Mouse (Mus musculus) hindbrain, embryonic 13.5 days (tissue): Measurements from ENCODE around the gene Xrcc4. TPM values are rescaled to one million over a fixed set of nuclear protein-coding genes. Genes with fewer than 3 reads are reported as not detected.
"Not testable (repeated sequence)": the region's sequence is repeated elsewhere in the genome, so short reads cannot be mapped to it uniquely, and the experiment has no call there.

Source experiments
- ATAC-seq: fragments of 200-750 bp; cut with Nextera tagmentation; 2 replicates; pipeline ENCODE4 v1.8.0; 2017; ENCODE audit warnings: moderate TSS enrichment; ENCODE audit not compliant: low FRiP score
- H3K27ac ChIP-seq: fragments of 300-500 bp; sonication (generic); 2 replicates; pipeline ENCODE4 v1.5.1; 2015; ENCODE audit warnings: inconsistent platforms, mild to moderate bottlenecking, moderate library complexity
- H3K27me3 ChIP-seq: fragments of 300-500 bp; sonication (generic); 2 replicates; pipeline ENCODE4 v1.6.1; 2015; ENCODE audit warnings: mild to moderate bottlenecking, inconsistent platforms
- H3K36me3 ChIP-seq: fragments of 300-500 bp; sonication (generic); 2 replicates; pipeline ENCODE4 v1.6.1; 2015; ENCODE audit warnings: mild to moderate bottlenecking, inconsistent platforms
- H3K4me1 ChIP-seq: fragments of 300-500 bp; sonication (generic); replicated peaks from 2 replicates; pipeline ENCODE4 v1.6.1; 2015; ENCODE audit warnings: inconsistent platforms
- H3K4me2 ChIP-seq: fragments of 300-500 bp; sonication (generic); 2 replicates; pipeline ENCODE4 v1.6.1; 2015; ENCODE audit warnings: inconsistent platforms, mild to moderate bottlenecking, moderate library complexity
- H3K4me3 ChIP-seq: fragments of 300-500 bp; sonication (generic); 2 replicates; pipeline ENCODE4 v1.5.1; 2015; ENCODE audit warnings: mild to moderate bottlenecking, inconsistent platforms
- H3K9ac ChIP-seq: fragments of 300-500 bp; sonication (generic); 2 replicates; pipeline ENCODE4 v1.6.1; 2015; ENCODE audit warnings: mild to moderate bottlenecking, inconsistent platforms
- H3K9me3 ChIP-seq: fragments of 300-500 bp; sonication (generic); 2 replicates; pipeline ENCODE4 v1.6.1; 2016; ENCODE audit warnings: inconsistent platforms
- WGBS: fragments of 180-500 bp; shearing (Covaris S2); methylation state at CpG from one replicate; pipeline ENCODE4 v1.1.7; 2015; 5-methylcytosine and 5-hydroxymethylcytosine counted together
- polyA plus RNA-seq: library from polyadenylated mRNA; unstranded; fragments of >200 nt; fragmentation: Nextera tagmentation; extraction: Ambion mirVana; gene quantifications from 2 replicates; pipeline ENCODE4 v1.2.1, GENCODE M21; 2015

Gene Xrcc4
- polyA plus RNA-seq, 1 experiment from 2014 or later, result 17.2 TPM

- H3K27ac ChIP-seq, result no peak overlapping the region
- H3K4me2 ChIP-seq, result no peak overlapping the region
- H3K4me1 ChIP-seq, result 0 out of 2 replicates have a peak, but pooled peaks cover 6% of the 10 kb centered on the region
- no peak overlapping the region for H3K9ac ChIP-seq
- H3K27me3 ChIP-seq, result 0 out of 2 replicates have a peak, but pooled peaks cover 11% of the 10 kb centered on the region
- ATAC-seq, result no peak
- no peak overlapping the region for H3K4me3 ChIP-seq
- no peaks in the 10 kb centered on the region for H3K36me3 ChIP-seq
- no peaks in the 10 kb centered on the region for H3K9me3 ChIP-seq
- WGBS, result 66% methylated on average over 5 of the region's 5 CpGs
These were observed 297.9 kb downstream of the Xrcc4 start for GRCm38 (mm10) chr13:89791475-89791874.

GRCm38 (mm10) chr13:89782886-89783285 lies 306.5 kb downstream of the Xrcc4 start:
- 79% methylated on average over 2 of the region's 2 CpGs for WGBS
- Histone ChIP-seq H3K36me3 (no peaks in the 10 kb centered on the region), H3K4me1 (peaks cover 4% of the 10 kb centered on the region; the same call in 1 of the 2 replicates), H3K9me3 (no peaks in the 10 kb centered on the region), H3K27me3 (no peaks in the 10 kb centered on the region), H3K4me3 (no peak overlapping the region), H3K27ac (no peak overlapping the region), H3K4me2 (no peak overlapping the region), H3K9ac (no peak overlapping the region)
- no peak for ATAC-seq

GRCm38 (mm10) chr13:89780276-89780675 lies 309.1 kb downstream of the Xrcc4 start:
- 45% methylated on average over 3 of the region's 3 CpGs for WGBS
- ATAC-seq, result no peak
- H3K4me2 ChIP-seq, result no peak overlapping the region
- H3K27me3 ChIP-seq, result no peaks in the 10 kb centered on the region
- no peaks in the 10 kb centered on the region for H3K36me3 ChIP-seq
- no peak overlapping the region for H3K27ac ChIP-seq
- H3K9me3 ChIP-seq, result no peaks in the 10 kb centered on the region
- no peak overlapping the region for H3K9ac ChIP-seq
- H3K4me1 ChIP-seq, result peaks cover 4% of the 10 kb centered on the region; the same call in 1 of the 2 replicates
- H3K4me3 ChIP-seq, result no peak overlapping the region

GRCm38 (mm10) chr13:89779208-89779911 lies 310.0 kb downstream of the Xrcc4 start:
- WGBS, result 62% methylated on average over 7 of the region's 7 CpGs
- no peak for ATAC-seq
- peaks cover 4% of the 10 kb centered on the region; the same call in 1 of the 2 replicates for H3K4me1 ChIP-seq

GRCm38 (mm10) chr13:89777764-89778163 lies 311.6 kb downstream of the Xrcc4 start:
- no peak for ATAC-seq

More at GRCm38 (mm10) chr13:89779208-89779911, 310.0 kb downstream of the Xrcc4 start:
- no peaks in the 10 kb centered on the region for H3K36me3 ChIP-seq
- no peaks in the 10 kb centered on the region for H3K9me3 ChIP-seq
- H3K9ac ChIP-seq, result no peak overlapping the region
- no peak overlapping the region for H3K27ac ChIP-seq
- H3K27me3 ChIP-seq, result no peaks in the 10 kb centered on the region
- no peak overlapping the region for H3K4me2 ChIP-seq
- no peak overlapping the region for H3K4me3 ChIP-seq

GRCm38 (mm10) chr13:89777146-89777545 lies 312.3 kb downstream of the Xrcc4 start:
- Histone ChIP-seq H3K9me3 (no peaks in the 10 kb centered on the region), H3K4me3 (no peak overlapping the region), H3K27ac (no peak overlapping the region), H3K27me3 (no peaks in the 10 kb centered on the region), H3K4me1 (peaks cover 4% of the 10 kb centered on the region; the same call in 1 of the 2 replicates), H3K9ac (no peak overlapping the region), H3K4me2 (no peak overlapping the region), H3K36me3 (no peaks in the 10 kb centered on the region)
- no peak for ATAC-seq
- 91% methylated on average over 1 of the region's 1 CpGs for WGBS

More at GRCm38 (mm10) chr13:89777764-89778163, 311.6 kb downstream of the Xrcc4 start:
- Histone ChIP-seq H3K27ac (no peak overlapping the region), H3K4me3 (no peak overlapping the region), H3K9ac (no peak overlapping the region), H3K36me3 (no peaks in the 10 kb centered on the region), H3K4me1 (peaks cover 4% of the 10 kb centered on the region; the same call in 1 of the 2 replicates), H3K4me2 (no peak overlapping the region), H3K9me3 (no peaks in the 10 kb centered on the region), H3K27me3 (no peaks in the 10 kb centered on the region)
- 71% methylated on average over 1 of the region's 1 CpGs for WGBS

- 75% methylated on average over 1 of the region's 1 CpGs for WGBS
- H3K9me3 ChIP-seq, result no peaks in the 10 kb centered on the region
These were observed 322.9 kb downstream of the Xrcc4 start for GRCm38 (mm10) chr13:89766551-89766950.

GRCm38 (mm10) chr13:89765966-89766365 lies 323.4 kb downstream of the Xrcc4 start:
- 94% methylated on average over 3 of the region's 3 CpGs for WGBS
- no peaks in the 10 kb centered on the region for H3K36me3 ChIP-seq
- H3K27me3 ChIP-seq, result no peaks in the 10 kb centered on the region

More at GRCm38 (mm10) chr13:89766551-89766950, 322.9 kb downstream of the Xrcc4 start:
- no peaks in the 10 kb centered on the region for H3K27me3 ChIP-seq
- H3K27ac ChIP-seq, result no peak overlapping the region
- ATAC-seq, result no peak
- no peak overlapping the region for H3K9ac ChIP-seq
- no peaks in the 10 kb centered on the region for H3K4me1 ChIP-seq
- H3K4me2 ChIP-seq, result no peak overlapping the region
- no peaks in the 10 kb centered on the region for H3K36me3 ChIP-seq
- H3K4me3 ChIP-seq, result no peak overlapping the region

GRCm38 (mm10) chr13:89762339-89762738 lies 327.1 kb downstream of the Xrcc4 start:
- Histone ChIP-seq H3K9ac (no peak overlapping the region), H3K4me2 (no peak overlapping the region), H3K27me3 (no peaks in the 10 kb centered on the region), H3K9me3 (no peaks in the 10 kb centered on the region), H3K27ac (no peak overlapping the region), H3K4me3 (no peak overlapping the region), H3K36me3 (no peaks in the 10 kb centered on the region), H3K4me1 (no peaks in the 10 kb centered on the region)
- WGBS, result 85% methylated on average over 3 of the region's 3 CpGs
- ATAC-seq, result no peak

More at GRCm38 (mm10) chr13:89765966-89766365, 323.4 kb downstream of the Xrcc4 start:
- Histone ChIP-seq H3K9ac (no peak overlapping the region), H3K4me3 (no peak overlapping the region), H3K9me3 (no peaks in the 10 kb centered on the region), H3K4me2 (no peak overlapping the region), H3K27ac (no peak overlapping the region), H3K4me1 (no peaks in the 10 kb centered on the region)
- no peak for ATAC-seq

GRCm38 (mm10) chr13:89756347-89756746 lies 333.1 kb downstream of the Xrcc4 start:
- Histone ChIP-seq H3K27me3 (no peaks in the 10 kb centered on the region), H3K4me1 (no peaks in the 10 kb centered on the region), H3K4me3 (no peak overlapping the region), H3K27ac (no peak overlapping the region), H3K9ac (no peak overlapping the region), H3K36me3 (no peaks in the 10 kb centered on the region), H3K9me3 (no peaks in the 10 kb centered on the region), H3K4me2 (no peak overlapping the region)
- no peak for ATAC-seq

GRCm38 (mm10) chr13:89750562-89750961 lies 338.8 kb downstream of the Xrcc4 start:
- H3K27ac ChIP-seq, ATAC-seq, H3K4me1 ChIP-seq, H3K4me2 ChIP-seq, H3K27me3 ChIP-seq, H3K36me3 ChIP-seq, H3K9me3 ChIP-seq, H3K4me3 ChIP-seq, H3K9ac ChIP-seq: not testable (repeated sequence)
- 30% methylated on average over 3 of the region's 3 CpGs for WGBS

- no peak overlapping the region for H3K27ac ChIP-seq
- peaks cover 25% of the 10 kb centered on the region for H3K4me1 ChIP-seq
- no peaks in the 10 kb centered on the region for H3K36me3 ChIP-seq
- H3K9me3 ChIP-seq, result no peaks in the 10 kb centered on the region
- 4% methylated on average over 8 of the region's 8 CpGs for WGBS
- H3K4me3 ChIP-seq, result peak overlapping the region; percentile 59
- no peak for ATAC-seq
- H3K27me3 ChIP-seq, result peaks cover 3% of the 10 kb centered on the region; the same call in 1 of the 2 replicates
- H3K9ac ChIP-seq, result peak overlapping the region; percentile 77; the same call in 1 of the 2 replicates
- H3K4me2 ChIP-seq, result peak overlapping the region; percentile 97
These were observed 346.2 kb downstream of the Xrcc4 start for GRCm38 (mm10) chr13:89743201-89743600.
